Mouse (Mus musculus) right cerebral cortex, postnatal 36 days (tissue): Measurements from ENCODE around the gene Rtn4rl1.
"Not testable (repeated sequence)": the region's sequence is repeated elsewhere in the genome, so short reads cannot be mapped to it uniquely, and the experiment has no call there.

Experiments used
- DNase-seq, 2 experiments: peaks; one replicate each; pipeline ENCODE4 v3.0.0; 2022; ENCODE audit warnings: low spot score in 2 of 2, mixed read lengths in 1 of 2

Rtn4rl1 gene

GRCm38 (mm10) chr11:75165441-75166192 is 28.0 kb upstream of the Rtn4rl1 start:
- no peak for DNase-seq

GRCm38 (mm10) chr11:75166193-75166842 is 27.3 kb upstream of the Rtn4rl1 start:
- no peak for DNase-seq

DNA sequence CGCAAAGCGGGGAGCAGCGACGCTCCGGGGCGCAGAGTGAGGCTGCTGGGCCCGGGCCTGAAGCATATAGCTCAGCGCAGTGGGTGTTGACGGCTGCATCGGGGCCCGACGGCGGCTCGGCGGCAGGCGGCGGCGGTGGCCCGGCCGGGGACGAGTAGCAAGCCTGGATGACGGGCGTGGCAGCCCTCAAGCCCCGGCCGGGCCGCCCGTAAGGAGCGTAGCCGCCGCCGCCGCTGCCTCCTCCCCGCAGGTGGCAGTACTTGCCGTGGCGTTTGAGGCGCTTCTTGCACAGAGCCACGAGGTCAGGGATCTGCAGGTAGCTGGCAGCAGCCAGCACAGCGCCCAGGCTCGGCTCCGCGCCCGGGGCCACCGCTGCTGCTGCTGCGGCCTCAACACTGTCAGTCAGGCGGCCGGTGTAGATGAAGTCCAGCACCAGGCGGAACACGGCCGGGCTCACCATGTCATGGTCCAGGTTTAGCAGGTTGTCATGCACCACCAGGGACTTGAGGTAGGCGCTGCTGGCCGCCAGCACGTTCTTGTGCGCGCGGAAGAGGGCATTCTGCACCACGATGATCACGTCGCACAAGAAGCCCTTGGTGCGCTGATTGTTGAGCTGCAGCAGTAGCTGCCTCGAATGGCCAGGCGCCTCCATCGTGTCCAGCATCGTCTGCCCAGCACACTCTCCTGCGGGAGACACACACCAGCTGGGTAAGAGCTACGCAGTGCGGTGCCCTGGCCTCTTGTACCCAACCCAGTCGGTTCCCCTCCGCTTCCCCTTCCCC is 26.5 kb upstream of the Rtn4rl1 start:
- DNase-seq: no peak

GRCm38 (mm10) chr11:75167643-75168589 is 25.7 kb upstream of the Rtn4rl1 start:
- DNase-seq: no peak

- DNase-seq: no peak
Observed at GRCm38 (mm10) chr11:75168590-75169361, 24.8 kb upstream of the Rtn4rl1 start.

DNA sequence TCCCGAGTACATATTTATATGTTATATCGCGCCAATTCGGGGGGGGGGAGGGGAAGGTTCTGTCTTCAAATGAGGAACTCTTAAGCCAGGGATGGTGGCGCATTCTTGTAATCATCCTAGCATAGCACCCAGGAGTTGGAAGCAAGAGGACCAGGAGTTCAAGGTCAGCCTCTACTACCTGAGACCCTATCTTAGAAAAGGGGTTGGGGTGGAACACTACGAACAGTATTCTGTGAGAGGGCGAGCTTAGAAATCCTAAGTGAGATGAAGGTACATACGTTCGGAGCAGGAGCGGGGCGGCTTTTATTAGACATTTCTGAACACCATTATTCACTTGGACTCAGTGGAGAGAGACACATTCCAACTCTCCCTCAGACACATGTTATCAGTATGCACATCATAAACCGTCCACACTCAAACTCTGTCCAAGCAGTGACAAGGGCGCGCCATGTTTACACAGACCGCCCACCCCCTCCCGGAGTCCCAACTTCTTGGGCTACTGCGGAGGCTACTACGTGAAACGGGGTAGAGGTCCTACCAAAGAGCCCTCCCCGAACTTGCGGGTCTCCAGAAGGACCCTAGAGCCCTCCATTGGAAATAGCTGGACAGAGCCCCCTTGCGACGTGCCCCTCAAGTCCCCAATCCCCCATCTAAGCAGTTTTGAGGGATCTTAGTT is 24.0 kb upstream of the Rtn4rl1 start, which contains the start of gene Hic1:
Hic1 (minus strand) TSS at position 115 of the 676 bp plus-strand sequence.
- no peak for DNase-seq

- DNase-seq: peak; percentile 87 to 92
Observed at GRCm38 (mm10) chr11:75170136-75170751, 23.3 kb upstream of the Rtn4rl1 start.

DNA sequence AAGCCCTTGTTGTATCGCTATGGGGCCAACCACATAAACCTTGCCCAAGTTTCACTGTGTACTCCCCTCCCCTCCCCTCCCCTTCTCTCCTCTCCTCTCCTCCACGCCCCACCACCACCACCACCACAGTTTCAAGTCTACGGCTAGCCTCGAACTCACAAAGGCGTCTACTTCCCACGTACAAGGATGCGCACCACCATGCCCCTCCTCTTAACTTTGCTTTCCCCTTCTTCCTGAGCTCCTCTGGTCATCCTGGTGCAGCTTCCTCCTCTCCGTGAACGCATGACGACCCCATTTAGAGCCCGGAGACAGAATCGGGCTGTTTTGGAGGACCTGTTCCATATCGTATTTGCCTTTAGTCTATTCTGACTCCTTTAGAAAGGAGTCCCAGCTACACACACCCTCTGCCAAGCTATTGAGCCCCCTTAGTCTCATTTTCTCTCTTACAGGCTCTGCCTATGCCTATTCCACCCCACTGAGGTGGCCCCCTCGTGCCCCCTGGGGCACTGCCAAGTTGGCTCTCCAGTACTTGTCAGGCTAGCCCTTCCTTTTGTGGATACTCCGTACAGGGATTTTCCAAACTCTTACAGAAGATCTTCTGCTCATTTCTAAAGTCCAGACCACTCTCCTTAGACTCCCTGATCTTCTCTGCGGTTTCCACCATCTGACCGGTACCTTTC is 22.3 kb upstream of the Rtn4rl1 start:
- DNase-seq: no peak

DNA sequence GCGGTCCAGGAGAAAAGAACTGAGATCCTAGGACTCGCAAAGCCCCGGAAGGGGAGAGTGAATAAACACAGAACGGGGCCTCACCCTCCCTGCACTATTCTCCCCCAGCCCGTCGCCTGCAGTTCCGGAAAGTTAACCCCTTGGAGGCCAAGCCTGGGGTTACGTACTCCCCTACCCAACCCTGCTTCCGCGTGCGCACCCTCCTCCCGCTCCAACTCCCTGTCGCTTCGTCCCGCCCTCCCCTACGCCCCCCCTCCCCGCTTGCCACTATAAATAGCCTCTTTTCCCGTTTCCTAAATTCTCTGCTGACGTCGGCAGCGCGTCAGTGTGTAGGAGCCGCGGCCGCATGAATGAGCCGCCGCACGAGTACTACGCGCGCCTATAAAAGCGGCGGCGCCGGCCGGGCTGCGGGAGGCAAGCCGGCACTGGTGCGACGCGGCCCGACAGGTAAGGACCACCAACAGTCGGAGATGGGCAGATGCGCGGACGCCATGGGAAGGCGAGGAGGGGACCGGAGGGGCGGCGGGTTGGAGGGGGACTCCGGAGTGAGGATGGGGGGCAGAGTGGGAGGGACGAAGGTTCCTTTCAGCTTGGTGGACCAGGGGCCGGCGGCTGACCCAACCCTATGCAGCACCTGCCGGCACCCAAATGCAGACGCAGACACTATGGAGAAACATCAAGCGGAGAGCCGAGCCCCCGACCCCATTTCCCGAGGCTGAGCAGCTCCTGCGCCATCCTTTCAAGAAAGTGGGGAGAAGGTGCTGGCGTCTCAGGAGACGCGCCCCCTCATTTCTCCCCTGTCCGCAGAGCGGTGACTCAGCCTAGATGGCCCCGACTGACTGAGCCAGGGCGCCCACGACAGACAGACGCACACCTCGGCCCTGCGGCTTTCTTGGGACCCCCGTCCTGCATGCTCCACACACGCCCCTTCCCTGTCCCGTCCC is 21.2 kb upstream of the Rtn4rl1 start:
- DNase-seq: peak; percentile 71 to 77

- peak; percentile 95 for DNase-seq
Observed at GRCm38 (mm10) chr11:75173095-75173798, 20.3 kb upstream of the Rtn4rl1 start.

GRCm38 (mm10) chr11:75173799-75174165 is 19.8 kb upstream of the Rtn4rl1 start:
- no peak for DNase-seq

DNA sequence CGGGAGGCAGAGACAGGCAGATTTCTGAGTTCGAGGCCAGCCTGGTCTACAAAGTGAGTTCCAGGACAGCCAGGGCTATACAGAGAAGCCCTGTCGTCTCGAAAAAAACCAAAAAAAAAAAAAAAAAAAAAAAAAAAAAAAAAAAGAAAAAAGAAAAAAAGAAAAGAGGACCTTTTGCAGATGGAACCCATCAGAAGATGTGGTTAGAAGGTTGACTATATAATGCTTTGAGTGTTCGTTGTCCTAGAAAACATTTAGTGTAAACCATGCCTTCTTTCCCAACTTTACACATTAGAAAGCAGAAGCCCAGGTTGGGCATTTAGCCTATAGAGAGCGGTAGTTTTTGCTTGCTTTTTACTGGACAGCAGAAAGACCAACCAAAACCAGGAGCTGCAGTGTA is 19.0 kb upstream of the Rtn4rl1 start:
- DNase-seq: not testable (repeated sequence)

DNA sequence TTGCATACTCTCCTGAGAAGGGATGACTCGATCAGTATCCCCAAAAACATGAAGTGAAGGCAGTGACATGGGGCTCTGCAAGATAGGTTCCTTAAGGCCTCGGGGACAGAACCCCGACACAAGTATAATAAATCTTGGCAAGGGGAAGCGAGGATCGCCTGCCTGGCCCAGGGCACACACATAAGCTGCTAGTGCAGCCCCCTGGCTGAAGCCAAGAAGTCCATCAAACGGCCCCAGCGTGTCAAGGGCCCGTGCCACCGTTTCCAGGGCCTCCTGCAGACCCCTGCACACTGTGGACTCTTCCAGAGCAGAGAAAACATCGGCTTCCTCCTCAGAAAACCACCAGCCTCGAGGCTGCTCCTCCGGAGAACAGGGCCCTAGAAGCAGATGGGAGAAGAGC is 15.6 kb upstream of the Rtn4rl1 start:
- DNase-seq: no peak

GRCm38 (mm10) chr11:75178672-75179208 is 14.8 kb upstream of the Rtn4rl1 start, which contains the start of gene Ovca2:
TSS of gene Ovca2 (minus strand) at chr11:75178835.
- peak; percentile 78 to 85 for DNase-seq

GRCm38 (mm10) chr11:75183917-75184570 is 9.5 kb upstream of the Rtn4rl1 start:
- DNase-seq: peak; percentile 70 to 86

DNA sequence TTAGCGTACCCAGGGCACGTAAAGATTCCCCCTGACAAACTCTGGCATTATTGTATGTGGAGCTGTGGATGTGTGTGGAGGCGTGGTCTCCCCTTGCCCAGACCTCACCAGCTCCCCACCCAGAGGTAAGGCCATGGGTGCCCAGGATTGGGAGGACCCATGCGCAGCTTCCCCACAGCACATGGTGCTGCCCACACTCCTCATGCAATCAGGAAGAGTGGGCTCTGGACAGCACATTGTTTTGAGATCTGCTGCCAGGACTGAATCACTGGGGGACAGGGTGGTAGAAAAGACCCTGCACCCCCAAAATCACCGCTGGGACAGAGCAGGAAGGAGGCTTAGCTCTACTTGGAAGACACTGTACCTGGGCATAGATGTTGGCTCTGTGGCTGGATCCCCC is 9.0 kb upstream of the Rtn4rl1 start:
- DNase-seq: no peak
